Mouse (Mus musculus) left cerebral cortex, adult 9 months (tissue): ENCODE data around the gene Ak5.
"Not testable (repeated sequence)": the region's sequence is repeated elsewhere in the genome, so short reads cannot be mapped to it uniquely, and the experiment has no call there.

Experiments
- DNase-seq, 2 experiments: peaks; one replicate each; pipeline ENCODE4 v3.0.0; 2022; ENCODE audit warnings: low spot score in 2 of 2

Ak5 gene

DNA sequence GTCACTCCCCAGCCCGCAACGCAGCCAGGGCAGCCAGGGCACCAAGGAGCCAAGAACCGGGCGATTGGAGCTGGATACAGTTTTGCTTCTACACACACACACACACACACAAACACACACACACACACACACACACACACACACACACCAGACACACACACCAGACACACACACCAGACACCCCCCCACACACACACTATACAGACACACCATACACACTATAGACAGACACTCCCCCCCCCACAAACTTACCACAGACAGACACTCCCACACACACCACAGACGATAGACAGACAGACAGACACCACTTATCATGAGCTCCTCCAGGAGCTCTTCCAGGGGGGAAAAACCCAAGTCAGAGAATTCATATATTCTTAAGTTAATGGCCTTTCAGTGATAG, at the start of gene Ak5:
Gene Ak5 (minus strand): TSS at position 122 of the 400 bp plus-strand sequence.
- no peak for DNase-seq

DNA sequence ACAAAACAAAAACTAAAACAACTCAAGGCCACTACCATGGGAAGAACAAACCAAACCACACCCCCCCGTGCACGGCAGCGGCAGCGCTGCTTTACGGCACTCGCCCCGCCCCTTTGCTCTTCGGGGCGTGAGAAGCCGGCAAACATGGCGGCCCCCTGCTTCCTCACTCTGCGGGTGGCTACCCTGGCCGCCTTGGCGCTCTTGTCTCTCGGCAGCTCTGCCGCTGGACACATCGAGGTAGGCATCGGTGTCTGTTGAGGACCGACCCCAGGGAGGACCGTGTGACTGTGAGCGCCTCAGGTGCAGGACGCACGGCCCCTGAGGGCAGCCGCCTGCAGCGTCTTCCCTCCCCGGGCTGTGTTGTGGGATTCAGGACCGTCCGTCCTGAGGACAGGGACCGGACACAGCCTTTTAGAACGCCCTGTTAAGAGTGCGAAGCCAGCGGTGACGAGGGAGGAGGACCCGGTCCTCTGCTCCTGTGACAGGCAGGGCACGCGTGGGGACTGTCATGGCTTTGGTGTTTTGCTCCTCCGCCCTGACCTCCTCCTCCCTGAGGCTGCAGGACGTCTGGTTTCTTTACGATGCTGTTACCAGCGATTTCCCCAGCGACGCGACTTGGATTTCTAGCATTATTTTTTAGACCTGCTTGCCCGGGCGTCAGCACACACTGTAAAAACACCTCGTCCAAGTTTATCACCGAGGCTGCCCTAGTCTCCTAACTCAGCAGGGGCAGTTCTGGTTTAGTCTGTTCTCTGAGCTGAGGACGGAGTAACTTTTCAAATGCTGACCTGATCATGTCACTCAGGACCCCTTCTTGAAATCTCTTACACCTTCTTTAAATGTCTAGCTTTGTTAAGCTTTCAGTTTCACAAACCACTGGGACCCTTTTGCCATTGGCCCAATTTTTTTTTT, 46.1 kb upstream of the Ak5 start, which contains the start of gene Pigk:
Gene Pigk (plus strand): TSS at position 110 of the 912 bp plus-strand sequence.
- DNase-seq: peak; percentile 61 to 87

DNA sequence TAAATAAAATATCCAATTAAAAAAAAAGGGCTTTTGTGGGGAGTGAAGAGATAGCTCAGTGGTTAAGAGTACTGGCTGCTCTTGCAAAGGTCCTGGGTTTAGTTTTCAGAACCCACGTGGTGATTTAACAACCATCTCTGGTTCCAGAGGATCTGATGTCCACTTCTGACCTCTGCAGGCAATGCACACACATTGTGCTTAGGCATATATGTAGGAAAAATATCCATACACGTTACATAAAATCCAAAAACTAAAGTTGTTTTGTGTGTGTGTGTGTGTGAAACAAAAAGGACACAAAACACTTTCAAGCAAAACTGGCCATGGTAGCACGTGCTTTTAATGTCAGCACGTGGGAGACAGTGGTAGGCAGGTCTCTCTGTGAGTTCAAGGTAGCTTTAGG, 44.8 kb upstream of the Ak5 start:
- no peak for DNase-seq

- DNase-seq: no peak
Measured at GRCm38 (mm10) chr3:152709936-152710335, 41.8 kb upstream of the Ak5 start.

GRCm38 (mm10) chr3:152707321-152707823, 39.2 kb upstream of the Ak5 start:
- no peak for DNase-seq

GRCm38 (mm10) chr3:152706901-152707300, 38.7 kb upstream of the Ak5 start:
- no peak for DNase-seq

DNA sequence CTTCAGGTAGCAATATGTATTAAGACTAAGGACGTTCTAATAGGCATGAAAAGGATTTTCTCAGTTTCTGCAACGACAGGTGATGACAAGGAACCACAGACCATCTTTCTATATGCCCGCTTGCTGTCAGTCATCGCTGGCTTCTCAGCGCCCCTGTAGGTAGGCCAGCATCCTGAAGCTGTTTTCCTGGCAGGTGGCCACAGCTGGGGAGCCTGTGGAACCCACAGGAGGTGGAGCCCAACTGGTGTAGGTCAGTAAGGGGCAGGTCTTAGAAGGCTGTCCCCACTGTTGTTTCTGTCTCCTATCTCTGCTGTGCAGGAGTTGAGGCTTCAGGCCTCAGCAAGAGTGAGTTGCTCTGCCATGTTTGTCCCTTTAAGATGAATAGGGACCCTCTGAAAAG, 37.7 kb upstream of the Ak5 start:
- no peak for DNase-seq

DNA sequence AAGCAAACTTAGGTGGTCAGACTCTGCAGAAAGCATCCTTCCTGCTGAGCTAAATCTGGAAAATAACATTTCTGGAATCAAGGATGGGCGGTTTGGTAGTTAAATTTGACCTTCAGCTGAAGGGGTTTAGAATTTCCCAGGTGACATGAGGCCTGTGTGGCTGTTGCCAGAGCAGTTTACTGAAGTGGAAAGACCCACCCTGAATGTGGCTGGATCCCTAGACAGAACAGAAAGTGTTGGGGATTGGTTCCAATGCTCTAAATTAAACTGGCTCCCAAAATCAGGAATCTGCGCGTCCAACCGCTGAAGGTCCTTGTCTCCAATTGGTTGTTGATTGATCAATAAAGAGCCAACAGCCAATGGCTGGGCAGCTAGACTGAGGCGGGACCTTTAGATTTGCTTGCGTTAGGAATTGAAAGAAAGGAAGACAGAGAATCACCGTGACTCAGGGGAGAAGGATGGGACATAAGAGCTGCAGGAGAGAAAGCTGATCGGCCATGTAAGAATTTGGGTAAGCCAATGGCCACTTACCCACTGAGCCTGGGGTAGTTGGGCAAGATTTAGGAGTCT, 34.2 kb upstream of the Ak5 start:
- DNase-seq: no peak

DNA sequence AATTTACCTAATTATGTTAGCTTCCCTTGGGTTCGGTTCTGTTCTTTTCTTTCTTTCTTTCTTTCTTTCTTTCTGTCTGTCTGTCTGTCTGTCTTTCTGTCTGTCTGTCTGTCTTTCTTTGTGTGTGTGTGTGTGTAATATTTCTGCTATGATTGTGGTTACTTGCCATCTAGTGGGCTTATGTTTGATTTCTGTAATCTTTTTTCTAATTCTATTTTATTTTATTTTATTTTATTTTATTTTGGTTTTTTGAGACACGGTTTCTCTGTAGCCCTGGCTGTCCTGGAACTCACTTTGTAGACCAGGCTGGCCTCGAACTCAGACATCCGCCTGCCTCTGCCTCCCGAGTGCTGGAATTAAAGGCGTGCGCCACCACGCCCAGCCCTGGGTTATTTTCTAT, 33.4 kb upstream of the Ak5 start:
- DNase-seq: not testable (repeated sequence)

DNA sequence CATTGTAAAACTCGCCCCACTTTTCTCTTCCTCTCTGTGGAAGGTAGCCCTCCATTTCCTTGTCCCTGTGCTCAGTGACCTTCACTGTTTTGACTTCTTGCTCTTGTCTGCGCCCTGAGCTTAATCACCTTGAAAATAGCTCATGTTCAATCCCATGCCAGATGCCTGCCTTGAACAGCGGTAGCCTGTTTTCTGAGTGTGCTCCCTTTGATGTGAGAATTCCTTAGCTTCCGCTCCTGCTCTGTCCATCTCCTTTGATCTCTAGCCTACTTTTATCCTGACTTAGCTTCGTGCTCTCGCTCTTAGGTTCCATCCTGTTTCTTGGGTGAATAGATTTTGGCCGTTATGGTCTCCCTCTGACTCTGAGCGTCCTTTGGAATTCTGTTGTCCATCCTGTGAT, 31.1 kb upstream of the Ak5 start:
- DNase-seq: no peak

DNA sequence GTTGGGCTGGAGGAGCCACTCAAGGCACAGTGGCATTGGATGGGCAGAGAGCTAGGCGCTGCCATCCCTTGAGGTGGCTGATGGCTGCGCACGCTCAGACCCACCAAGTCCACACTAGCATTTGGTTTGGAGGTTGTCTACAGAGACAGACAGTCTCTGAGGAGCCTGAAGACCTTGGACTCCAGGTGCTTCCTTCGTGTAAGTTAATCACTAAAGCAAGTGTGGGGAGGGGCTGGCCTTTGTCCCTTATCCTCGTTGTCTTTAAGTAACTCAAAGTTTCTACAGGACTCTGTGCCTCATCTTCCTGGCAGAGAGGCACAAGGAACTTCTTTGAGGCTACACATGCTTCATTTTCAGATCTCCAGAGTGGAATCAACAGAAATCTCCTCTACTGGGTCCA, 29.9 kb upstream of the Ak5 start:
- no peak for DNase-seq

DNA sequence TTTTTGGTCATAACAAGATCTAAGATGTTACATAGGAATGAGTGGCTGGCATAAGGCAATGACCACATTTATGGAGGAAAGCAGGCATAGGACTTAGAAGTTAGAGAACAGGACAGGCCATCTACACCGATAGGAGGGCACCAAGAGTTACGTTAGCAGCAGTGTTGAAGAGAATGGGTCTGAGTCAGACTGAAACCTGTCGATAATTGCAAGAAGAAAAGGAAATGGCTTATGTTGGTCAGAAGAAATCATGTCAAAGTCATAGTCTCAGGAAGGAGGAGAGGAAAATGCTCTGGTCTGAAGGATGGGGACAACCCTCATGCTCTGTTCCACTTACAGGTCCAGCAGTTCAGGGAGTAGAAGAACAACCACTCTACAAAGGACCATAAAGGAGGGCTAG, 26.8 kb upstream of the Ak5 start:
- no peak for DNase-seq

GRCm38 (mm10) chr3:152689105-152689504, 20.9 kb upstream of the Ak5 start:
- DNase-seq: no peak

DNA sequence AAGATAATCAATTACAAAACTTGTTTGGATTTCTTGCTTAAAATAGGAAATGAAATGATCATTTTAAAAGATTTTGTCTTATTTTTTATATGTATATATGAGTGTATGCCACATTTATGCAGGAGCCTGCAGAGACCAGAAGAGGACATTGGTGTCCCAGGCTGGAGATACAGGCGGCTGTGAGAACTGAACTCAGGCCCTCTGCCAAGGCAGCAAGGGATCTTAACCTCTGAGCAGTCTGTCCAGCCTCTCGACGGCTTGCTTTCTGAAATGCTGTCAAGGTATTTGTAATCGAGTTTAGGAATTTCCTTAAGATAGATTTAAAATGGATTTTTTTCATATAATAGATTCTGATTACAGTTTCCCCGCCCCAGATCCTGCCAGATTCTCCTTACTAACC, 20.4 kb upstream of the Ak5 start:
- no peak for DNase-seq

GRCm38 (mm10) chr3:152674663-152675062, 6.5 kb upstream of the Ak5 start:
- no peak for DNase-seq

DNA sequence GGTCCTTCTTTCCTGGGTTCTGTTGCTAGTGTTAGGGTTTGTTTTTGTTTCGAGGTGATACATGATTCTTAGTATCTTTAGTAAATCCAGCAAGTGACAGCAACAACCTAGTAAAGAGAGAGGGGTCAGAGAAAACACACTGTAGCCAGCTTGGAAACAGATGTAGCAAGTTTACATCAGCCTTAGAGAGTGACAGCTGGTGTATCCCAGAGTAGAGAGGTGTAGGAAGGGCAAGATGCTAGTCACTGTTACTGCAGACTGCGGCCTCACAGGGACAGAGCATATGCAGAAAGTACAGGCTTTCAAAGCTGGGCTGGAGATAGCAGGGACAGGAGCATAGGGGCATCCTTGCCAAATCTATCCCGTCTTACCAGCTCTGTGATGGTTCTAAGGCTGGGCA, 1.6 kb upstream of the Ak5 start:
- DNase-seq: no peak

DNA sequence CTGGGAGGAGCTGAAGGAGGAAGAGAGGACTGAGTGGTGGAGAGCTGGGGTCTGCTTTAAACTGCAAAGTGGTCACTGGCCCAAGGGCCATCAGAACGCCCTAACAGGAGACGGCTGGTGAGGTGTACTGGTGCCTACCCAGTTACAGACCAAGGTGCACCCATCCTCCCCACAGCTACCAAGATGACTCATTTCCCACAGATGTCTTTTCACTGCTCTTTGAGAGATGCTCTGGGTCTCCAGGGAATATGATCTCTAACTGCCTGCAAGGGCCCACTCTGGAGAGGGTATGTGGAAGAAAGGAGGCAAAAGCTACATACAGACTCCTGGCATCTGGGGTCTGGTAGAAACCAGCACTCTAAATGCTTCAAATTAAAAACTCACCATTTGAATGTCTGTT, 633 bp upstream of the Ak5 start:
- no peak for DNase-seq

GRCm38 (mm10) chr3:152667356-152668211, 576 bp downstream of the Ak5 start:
- DNase-seq: peak in 1 of 2 experiments; percentile 42

- peak in 1 of 2 experiments; percentile 57 for DNase-seq
Measured at GRCm38 (mm10) chr3:152666991-152667355, 1.2 kb downstream of the Ak5 start.

GRCm38 (mm10) chr3:152658592-152658991, 9.6 kb downstream of the Ak5 start:
- no peak for DNase-seq

DNA sequence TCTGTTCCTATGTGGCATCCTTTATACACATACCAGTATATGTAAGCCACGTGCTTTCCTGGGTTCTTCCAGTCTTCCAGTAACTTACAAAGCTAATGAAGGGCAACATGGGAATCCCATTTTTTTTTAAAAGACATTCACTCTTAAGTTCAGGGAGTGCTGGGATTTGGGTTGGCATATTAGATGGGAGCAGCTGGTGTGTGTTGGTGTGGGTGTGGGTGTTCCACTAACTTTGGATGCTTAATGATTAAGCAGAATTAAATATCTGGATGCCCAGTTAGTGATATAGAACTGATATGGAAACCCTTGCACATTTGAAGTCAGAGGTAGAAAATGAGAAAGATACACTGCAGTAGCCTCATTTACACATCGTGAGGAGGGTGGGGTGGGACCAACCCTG, 16.2 kb downstream of the Ak5 start:
- no peak for DNase-seq

- peak in 1 of 2 experiments; percentile 30 for DNase-seq
Measured at GRCm38 (mm10) chr3:152644610-152645009, 23.6 kb downstream of the Ak5 start.
